Mouse (Mus musculus) gastrocnemius, postnatal 14 days (tissue): ENCODE measurements around the gene Prpf19. TPM values are rescaled to one million over a fixed set of nuclear protein-coding genes. Genes with fewer than 3 reads are reported as not detected.
A peak's percentile ranks its signal among the peaks of the same experiment; 100 is the strongest.

Source experiments
- DNase-seq: peaks from one replicate; pipeline ENCODE4 v3.0.0; 2021; ENCODE audit warnings: mixed read lengths
- intact Hi-C: fragments of 180-260 bp; cut with DNase I; formaldehyde crosslinking; loops from one replicate; pipeline ENCODE4 v1.15.1; 2025; ENCODE audit warnings: low total_unique reads
- total RNA-seq, 2 experiments: library from RNA; stranded (reverse); gene quantifications; 2 replicates each; pipeline ENCODE4 v1.2.3; 2021

The Prpf19 gene
- total RNA-seq, 2 experiments from 2014 or later, result 192 to 194 TPM

DNA sequence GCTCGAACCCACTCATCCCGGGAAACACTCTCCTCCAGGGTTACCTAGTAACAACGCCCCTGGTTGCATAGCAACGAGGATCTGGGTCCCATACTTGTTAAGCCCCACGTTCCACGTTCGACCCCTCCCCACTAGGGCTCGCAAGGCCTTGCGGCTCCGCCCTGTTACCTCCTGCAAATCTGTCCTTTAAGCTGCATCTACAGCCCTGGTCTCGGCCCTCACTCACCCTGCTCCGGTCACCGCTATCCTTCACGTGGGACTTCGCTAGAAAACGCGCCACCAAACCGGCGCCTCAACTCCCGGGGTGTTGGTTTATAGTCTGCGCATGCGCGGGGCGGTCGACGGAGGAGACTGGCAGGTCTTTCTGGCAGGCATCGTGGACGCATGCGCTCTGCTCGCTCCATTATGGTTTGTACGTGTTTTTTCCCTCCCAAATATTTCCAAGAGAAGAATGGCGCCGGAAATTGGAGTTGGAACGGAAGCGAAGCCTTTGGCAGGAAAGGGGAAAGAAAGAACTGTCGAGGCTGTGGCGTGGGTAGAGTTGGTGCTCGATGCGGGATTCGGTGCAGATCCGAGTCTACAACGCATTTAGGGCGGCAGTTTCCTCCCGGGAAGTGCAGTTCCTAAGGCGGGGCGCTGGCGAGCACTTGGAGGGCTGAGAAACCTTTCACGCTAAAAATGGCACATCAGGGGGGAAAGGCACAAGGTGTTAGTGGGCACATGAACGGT is 13.4 kb upstream of the Prpf19 start, which contains the start of gene Tmem109:
Gene Tmem109, minus strand, starts transcription at position 576 of the 729 bp plus-strand sequence.
- DNase-seq, result peak; percentile 95
- intact Hi-C loops, result no loop called here

DNA sequence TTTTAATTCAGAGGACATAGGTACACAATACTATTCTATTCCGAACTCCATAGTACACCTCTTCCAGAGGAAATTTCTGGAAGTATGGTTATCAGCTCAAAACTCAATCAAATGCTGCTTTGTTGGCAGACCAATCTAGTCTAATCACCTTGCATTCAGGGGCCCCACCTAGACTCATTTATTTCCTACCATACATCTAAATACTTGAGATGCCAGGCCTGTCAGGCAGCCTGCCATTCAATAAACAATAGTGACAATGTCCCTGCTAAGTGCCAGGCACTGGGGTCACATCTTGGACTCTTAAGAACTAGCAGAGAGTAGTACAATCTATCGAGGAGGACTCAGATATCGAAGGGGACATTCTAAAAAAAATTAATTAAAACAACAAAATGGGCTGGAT is 2.8 kb upstream of the Prpf19 start:
- DNase-seq, result no peak
- intact Hi-C loops, result no loop called here

DNA sequence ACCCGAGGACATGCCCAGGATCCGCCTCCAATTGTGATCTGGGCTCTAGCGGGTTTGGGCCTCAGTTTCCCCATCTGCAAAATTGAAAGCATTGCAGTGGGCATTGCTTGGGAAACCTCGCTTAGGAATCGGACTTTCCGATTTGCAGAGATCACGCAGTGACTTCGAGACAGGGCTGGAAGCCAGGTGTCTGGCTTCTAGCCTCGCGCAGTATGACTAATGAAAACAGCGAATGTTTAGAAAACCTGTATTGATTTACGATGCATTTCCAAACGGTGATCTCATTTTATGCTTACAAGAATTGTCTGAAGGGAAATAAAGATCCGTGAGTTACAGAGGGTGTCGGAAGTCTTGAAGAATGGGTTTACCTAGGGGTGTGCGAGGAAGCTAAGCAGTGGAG is 677 bp downstream of the Prpf19 start:
- no peak for DNase-seq
- intact Hi-C loops, result no loop called here

DNA sequence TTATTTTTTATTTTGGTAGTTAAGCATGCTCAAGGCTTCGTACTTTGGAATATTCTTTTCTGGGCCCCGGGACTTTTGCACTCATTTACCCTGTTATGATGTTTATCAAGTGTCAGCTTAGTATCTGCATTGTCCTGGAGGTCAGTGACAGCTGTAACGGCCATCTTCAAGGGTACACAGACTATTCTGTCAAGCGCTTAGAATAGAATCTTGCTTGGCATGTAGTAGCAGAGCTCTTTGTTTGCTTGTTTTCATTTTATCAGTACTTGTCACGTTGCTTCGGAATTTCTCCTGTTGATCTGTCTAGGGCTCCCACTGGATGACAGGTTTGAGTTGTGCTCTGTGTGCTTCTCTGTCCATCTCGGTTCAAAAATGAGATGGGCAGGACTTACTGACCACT is 1.8 kb downstream of the Prpf19 start:
- intact Hi-C loops, result no loop called here
- DNase-seq, result no peak

DNA sequence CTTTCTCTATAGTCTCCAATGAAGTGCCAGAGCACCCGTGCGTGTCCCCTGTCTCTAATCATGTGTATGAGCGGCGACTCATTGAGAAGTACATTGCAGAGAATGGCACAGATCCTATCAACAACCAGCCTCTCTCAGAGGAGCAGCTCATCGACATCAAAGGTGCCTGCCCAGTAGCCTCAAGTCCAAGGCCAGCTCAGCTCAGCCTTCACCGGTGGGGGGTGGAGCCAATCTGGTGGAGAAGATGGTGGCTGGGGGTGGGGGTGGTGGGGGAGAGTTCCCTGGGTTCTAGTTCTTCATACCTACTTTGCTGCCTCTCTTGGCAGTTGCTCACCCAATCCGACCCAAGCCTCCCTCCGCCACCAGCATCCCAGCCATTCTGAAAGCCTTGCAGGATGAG is 2.5 kb downstream of the Prpf19 start:
- no peak for DNase-seq
- intact Hi-C loops, result no loop called here

DNA sequence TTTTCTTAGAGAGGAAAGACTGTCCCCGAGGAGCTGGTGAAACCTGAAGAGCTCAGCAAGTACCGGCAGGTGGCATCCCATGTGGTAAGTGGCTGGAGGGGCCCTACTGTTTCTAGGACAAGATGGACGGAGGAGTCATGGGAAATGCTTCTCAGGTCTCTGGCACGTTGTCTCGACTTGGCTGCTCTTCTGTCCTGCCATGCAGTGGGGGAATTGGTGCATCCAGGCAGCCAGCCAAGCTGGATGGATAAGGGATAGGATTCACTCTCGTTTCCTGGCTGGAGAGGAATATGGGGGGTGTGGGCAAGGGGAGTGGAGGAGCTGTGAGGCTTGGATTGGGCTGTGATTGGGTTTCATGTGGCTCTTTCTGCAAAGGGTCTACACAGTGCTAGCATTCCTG is 5.3 kb downstream of the Prpf19 start:
- intact Hi-C loops, result no loop called here
- peak; percentile 67 for DNase-seq

DNA sequence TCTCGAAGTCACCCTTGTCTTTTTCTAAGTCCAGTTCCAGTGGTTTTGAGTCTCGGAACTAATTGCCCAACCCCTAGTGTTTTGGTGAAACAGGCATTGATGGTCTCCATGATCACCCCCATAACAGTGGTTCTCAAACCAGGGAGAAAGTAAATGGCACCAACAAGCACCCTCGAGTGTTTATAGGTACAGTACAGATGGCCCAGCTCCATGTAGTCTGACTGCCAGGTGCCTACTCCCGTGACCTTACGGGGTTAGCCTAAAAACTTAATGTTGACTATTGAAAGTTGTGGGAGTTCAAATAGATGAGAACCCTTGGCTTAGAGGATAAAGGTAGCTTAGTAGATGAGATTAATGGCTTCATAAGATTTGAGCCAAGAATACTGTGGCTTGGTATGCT is 6.0 kb downstream of the Prpf19 start:
- no peak for DNase-seq
- intact Hi-C loops, result no loop called here

DNA sequence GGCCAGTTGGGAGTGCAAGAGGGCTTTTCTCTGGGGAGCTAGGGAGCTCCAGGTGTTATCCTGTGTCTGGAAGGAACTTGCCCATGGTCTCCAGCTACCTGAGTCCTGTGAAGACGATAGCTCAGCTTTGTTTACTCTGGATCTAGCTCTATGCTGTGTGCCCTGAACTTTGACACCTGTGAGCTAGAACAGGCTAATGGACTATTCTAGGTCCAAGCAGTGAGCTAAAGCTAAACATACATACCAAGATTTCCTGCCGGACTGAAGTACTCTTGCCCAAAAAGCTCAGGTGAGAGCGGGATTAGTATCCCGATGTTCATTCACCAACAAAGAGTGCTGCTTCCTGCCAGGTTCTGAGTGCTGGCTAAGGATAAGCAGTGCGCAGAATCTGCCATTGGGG is 9.5 kb downstream of the Prpf19 start:
- DNase-seq, result no peak

DNA sequence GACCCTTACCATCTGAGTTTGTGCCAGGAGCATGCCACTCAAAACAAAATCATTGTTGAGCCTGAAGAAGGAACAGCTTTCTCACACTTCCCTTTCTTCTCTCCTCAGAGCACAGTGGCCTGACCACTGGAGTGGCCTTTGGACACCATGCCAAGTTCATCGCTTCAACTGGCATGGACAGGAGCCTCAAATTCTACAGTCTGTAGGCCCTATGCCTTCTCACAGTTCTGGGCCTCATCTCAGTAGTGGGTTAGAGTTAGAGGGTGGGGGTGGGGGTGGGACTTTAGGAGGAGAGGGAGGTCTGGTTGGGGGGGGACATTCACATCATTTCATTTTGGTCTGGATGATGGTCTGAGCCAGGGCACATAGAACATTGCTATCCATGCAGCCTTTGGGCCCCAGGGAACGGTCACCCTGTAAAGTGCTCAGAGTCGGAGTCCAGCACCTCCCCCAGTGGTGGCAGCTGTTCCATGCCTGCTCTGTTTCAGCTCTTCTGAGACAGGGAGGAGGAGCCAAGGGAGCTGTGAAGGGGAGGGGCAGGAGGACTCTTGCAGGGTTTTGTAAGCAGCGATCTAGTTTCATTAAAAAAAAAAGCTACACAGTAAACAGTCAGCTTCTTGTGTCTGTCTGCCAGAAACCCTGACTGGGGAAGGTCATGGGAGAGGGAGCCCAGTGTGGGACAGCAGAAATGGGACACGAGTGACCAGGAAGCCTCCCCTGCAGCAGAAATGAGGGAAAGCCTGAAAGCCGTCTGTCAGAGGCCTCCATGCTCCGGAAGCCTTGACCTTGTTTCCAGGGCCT is 10.1 kb downstream of the Prpf19 start:
- peak; percentile 83 for DNase-seq
- intact Hi-C loops, result no loop called here

More for the DNA sequence above, 9.5 kb downstream of the Prpf19 start:
- intact Hi-C loops, result no loop called here

DNA sequence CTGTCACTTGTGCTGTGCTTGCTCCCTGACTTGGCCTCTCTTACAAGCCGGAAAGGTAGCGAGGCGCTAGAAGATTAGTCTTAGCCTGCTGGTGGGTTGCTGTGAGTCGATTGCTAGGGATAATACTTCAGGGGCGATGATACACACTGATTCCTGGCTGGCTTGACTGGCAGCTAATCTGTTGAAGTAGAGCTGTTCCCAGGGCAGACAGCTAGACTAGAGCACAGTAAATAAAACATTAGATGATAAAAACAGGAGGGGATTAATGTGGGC is 10.6 kb downstream of the Prpf19 start:
- DNase-seq, result no peak
- intact Hi-C loops, result no loop called here

DNA sequence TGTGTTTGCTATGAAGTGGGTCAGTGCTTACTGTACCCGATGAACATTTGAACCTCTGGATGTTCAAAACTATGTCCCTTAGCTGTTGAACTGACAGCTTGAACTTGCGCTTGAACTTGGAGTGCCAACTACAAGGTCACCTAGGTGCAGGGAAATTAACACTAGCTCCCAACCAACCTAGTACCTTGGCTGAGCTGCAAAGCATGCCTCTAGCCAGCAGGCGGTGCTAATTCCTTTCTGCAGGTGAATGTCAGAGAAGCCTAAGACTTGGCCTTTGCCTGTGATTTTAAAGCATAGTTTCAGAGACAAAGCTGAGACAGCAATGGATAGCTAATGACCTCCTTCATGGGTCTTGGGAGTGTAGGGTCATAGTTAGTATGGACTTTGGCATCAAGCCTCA is 12.9 kb downstream of the Prpf19 start:
- DNase-seq, result peak; percentile 48

DNA sequence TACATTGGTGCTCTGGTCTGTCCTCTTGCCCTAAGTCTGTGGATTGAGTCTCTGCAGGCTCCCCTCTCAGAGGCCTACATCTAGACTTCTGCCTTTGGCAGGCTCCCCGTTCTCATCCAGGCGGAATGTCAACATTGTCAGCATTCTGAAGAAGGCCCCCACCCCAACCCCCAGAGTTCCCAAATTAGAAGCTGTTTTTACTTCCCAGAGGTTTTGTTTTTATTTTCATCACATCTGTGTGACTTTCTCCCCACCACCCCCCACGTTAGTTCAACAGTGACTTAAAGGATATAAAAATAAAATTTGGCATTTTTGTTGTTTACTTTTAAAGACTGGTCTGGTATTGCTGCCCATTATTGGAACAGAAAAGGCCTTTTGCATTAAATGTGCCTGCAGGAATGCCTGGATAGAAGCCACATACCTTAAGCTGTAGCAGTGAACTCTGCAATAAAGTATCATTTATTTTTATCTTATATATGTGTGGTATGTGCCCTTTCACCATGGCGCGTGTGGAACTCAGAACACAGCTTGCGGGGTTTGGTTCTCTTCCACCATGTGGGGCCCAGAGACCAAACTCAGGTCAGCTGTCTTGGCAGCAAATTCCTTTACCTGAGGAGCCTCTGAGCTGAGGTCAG is 14.2 kb downstream of the Prpf19 start:
- no peak for DNase-seq
- intact Hi-C loops, result no loop called here

More for the DNA sequence above, 12.9 kb downstream of the Prpf19 start:
- intact Hi-C loops, result no loop called here

DNA sequence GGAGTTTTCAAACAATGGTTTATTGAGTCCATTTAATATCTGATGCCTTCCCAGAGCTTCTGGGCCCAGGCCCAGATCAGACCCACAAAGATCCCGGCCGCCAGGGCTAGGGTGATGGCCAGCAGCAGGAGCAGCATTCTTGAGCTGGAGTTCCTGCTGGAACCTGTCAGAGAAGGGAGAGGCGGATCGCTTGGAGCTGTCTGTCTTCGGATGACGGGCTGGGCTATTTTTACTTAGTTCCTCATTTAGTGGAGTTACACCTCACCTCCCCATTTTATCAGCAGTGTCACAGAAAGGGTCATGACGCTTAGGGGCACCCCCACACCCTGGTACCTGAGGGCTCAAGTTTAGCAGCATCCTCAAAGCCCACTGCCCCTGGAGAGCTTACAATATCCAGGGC is 19.3 kb downstream of the Prpf19 start:
- intact Hi-C loops, result no loop called here
- DNase-seq, result no peak

DNA sequence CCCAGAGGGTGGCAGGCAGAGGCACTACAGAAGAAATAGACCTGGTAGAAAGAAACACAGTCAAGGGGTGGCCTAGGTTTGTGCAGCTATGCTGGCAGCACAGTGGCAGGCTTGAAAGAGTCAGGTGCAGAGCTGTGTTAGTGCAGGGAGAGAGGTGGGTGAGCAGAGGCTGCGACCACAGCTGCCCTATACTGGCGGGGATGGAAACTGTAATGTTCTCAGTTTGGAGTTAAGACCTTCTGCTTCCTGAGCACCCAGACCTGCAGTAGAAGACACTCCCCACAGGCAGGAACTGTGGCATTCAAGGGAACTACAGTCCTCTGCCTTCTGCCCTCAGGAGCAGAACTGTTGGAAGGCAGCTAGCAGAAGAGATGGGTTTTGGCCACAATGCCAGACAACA is 19.8 kb downstream of the Prpf19 start:
- intact Hi-C loops, result no loop called here

DNA sequence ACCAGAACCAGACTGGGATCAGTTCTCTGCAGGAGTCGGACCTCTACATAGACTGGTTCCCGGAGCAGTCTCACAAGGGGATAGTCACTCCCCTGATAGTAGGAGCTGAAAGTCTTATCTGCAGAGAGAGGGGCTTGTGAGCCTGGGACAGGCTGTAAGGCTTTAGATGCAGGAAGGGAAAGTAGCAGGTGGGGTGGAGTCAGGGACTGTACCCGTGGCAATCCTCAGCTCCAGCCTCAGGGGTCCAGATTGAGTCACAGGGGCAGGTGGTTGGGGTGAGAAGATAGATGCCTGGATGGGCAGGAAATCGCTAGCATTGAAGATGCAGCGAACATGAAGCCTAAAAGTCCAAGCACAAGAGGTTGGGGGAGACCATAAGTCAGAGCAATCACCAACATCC is 21.5 kb downstream of the Prpf19 start:
- no peak for DNase-seq
- intact Hi-C loops, result no loop called here

More for the DNA sequence above, 19.8 kb downstream of the Prpf19 start:
- no peak for DNase-seq

DNA sequence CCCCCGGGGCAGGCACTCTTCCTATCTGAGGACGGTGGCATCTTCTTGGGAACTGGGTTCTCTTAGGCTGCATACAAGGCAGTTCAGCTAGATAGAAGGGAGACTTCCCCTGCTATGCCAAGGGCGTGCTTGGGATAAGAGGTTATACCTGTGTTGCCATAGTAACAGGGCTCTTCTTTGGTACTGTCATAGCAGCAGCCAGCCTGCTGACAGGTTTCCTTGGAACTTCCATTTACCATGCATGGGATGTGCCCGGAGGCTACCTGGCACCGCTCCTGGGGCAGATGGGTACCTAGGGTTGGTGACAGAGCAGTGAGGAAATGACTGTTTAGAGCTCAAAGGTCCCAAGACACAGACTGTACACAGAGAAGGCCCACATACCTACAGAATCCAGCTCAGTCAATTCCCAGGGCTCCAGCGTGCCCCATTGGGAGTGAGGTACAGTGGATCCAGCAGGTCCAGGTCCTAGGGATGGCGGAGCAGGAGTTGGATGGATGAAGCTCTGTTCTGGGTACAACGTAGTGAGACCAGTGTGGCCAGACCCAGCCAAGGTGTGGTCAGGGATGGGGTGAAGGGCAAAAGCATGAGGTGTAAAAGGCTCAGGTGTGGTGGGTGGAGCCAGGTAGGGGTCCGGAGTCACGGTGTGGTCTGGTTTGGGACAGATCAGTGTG is 23.4 kb downstream of the Prpf19 start:
- no peak for DNase-seq
- intact Hi-C loops, result no loop called here

DNA sequence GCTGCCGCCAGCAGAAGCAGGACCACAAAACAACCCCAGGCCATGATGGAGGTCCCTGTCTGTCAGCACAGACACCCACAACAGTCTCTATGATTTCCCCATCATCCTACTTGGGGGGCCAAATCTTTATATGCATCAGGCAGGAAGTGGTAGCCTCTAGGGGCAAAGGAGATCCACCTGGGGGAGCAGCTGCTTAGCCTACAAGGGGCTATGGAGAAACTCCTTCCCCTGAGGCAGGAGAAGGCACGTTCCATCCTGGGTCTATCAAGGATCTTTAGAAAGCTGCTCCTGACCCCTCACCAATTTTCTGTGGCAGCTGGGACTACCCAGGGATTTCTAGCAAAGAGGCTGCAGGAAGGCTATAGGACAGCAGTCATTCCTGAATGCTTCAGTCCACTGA is 25.5 kb downstream of the Prpf19 start, which contains the start of gene Zp1:
Gene Zp1, minus strand, starts transcription at position 101 of the 400 bp plus-strand sequence.
- no peak for DNase-seq
- intact Hi-C loops, result no loop called here

DNA sequence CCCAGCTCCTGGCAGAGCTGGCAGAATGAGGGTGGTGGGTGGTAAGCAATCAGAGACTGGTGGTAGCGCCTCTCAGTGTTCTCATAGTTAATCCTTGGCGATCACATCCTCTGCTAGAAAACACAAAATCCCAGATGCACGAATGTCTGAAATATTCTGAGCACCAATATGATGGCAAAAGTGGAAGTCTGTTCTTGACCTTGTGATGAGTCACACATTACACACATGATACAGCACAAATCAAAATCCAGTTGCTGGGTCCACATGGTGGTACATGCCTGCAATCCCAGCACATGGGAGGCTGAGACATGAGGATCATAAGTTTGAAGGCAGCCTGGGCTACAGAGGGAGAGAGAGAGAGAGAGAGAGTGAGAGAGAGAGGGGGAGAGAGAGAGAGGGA is 26.0 kb downstream of the Prpf19 start:
- intact Hi-C loops, result no loop called here
- no peak for DNase-seq

DNA sequence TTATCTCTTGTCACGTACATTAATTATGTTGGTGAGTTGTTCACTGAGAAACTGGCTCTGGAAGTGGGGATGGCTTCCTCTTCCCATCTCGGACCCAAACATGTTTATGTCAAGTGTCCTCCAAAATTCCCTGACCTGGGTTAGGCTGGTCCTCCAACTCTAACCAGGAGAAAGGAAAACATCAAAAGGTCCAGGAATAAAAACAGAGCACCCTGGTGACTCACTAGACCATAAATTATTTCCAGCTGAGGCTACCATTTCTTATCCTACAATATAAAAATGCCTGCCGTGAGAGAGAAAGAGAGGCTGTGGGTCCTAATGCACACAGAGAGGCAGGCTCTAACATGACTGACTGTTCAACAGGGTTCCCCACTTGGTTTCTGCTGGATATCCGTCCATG is 29.2 kb downstream of the Prpf19 start:
- no peak for DNase-seq
- intact Hi-C loops, result no loop called here

DNA sequence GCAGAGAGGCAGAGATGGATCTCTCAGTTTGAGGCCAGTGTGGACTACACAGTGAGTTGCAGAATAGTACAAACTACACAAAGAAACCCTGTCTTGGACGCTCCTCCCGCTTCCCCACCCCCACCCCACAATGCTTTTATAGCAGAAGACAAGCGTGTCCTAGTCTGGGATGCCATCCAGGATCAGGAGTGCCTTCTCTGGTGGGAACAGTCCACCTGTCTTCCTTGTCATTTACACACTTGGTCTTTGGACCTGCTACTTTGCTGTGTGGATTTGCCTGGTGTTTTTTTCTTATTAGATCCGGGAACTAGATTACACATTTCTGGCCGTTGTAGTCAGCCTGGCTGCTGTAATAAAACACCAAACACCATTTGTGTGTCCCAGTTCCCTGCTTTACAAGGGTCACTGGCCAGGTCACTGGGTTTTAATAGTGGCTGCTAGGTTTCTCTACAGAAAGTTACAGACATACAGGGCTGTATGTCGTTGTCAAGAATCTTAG is 31.1 kb downstream of the Prpf19 start:
- intact Hi-C loops, result no loop called here
- no peak for DNase-seq
